Mouse (Mus musculus): ENCODE measurements around the gene Spns2. TPM values are rescaled to one million over a fixed set of nuclear protein-coding genes. Genes with fewer than 3 reads are reported as not detected.

Gene Spns2
- polyA plus RNA-seq, 1 experiment from 2014 or later: 19.8 TPM

- peak; percentile 13; the same call in 1 of the 2 replicates for ATAC-seq
- WGBS: under 1% methylated on average over 38 of the region's 38 CpGs
- no peak overlapping the region; the same call in 1 of the 2 replicates for H3K27ac ChIP-seq (ENCODE audit: low read depth, low read length)
These were observed 892 bp downstream of the Spns2 start for GRCm38 (mm10) chr11:72488753-72489271.

GRCm38 (mm10) chr11:72487739-72488138, 2.0 kb downstream of the Spns2 start:
- 79% methylated on average over 2 of the region's 2 CpGs for WGBS
- Histone ChIP-seq H3K9me3 (ENCODE audit: control insufficient read depth) (no peaks in the 10 kb centered on the region), H3K36me3 (ENCODE audit: control insufficient read depth, insufficient read depth) (no peaks in the 10 kb centered on the region), H3K4me3 (ENCODE audit: low read depth, low read length) (peak overlapping the region; percentile 70; the same call in 1 of the 2 replicates), H3K4me1 (replicated peaks; ENCODE audit: control insufficient read depth, insufficient read depth, low read length) (0 out of 2 replicates have a peak, but pooled peaks cover 6% of the 10 kb centered on the region), H3K27ac (ENCODE audit: low read depth, low read length) (no peak overlapping the region), H3K27me3 (replicated peaks; ENCODE audit: control insufficient read depth, insufficient read depth, low read length) (0 out of 2 replicates have a peak, but pooled peaks cover 5% of the 10 kb centered on the region), H3K9ac (ENCODE audit: low read depth, low read length) (no peak overlapping the region), H3K4me2 (replicated peaks; ENCODE audit: low read depth) (peak overlapping the region; percentile 98)
- ATAC-seq: no peak
- no peak for TF ChIP-seq CTCF (IDR thresholded peaks at IDR 0.05; ENCODE audit: low read depth)

More at GRCm38 (mm10) chr11:72488753-72489271, 892 bp downstream of the Spns2 start:
- Histone ChIP-seq H3K4me2 (replicated peaks; ENCODE audit: low read depth) (peak overlapping the region; percentile 98), H3K36me3 (ENCODE audit: control insufficient read depth, insufficient read depth) (no peaks in the 10 kb centered on the region), H3K9ac (ENCODE audit: low read depth, low read length) (peak overlapping the region; percentile 65), H3K27me3 (replicated peaks; ENCODE audit: control insufficient read depth, insufficient read depth, low read length) (0 out of 2 replicates have a peak, but pooled peaks cover 5% of the 10 kb centered on the region), H3K4me3 (ENCODE audit: low read depth, low read length) (peak overlapping the region; percentile 70), H3K4me1 (replicated peaks; ENCODE audit: control insufficient read depth, insufficient read depth, low read length) (0 out of 2 replicates have a peak, but pooled peaks cover 6% of the 10 kb centered on the region), H3K9me3 (ENCODE audit: control insufficient read depth) (no peaks in the 10 kb centered on the region)
- peak; percentile 17; the same call in 1 of the 2 replicates for TF ChIP-seq CTCF (IDR thresholded peaks at IDR 0.05; ENCODE audit: low read depth)

DNA sequence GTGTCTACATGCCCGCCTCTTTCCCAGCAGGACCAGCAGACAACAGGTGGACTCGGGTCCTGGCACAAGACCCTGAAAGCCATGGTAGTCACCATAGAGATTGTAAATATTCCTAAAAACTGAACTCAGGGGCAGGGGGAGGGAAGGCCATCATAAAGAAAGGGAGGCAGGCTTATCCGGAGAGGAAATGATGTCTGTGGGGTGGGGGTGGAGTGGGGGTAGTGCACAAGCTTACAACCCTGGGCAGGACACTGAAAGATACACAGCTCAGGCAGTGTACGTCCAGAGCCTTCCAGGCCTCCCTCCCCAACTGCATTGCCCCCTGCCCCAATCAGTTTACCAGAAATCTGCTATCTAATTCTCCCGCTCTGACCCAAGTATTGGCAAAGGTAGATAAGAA, 2.5 kb downstream of the Spns2 start:
- Histone ChIP-seq H3K4me3 (ENCODE audit: low read depth, low read length) (no peak overlapping the region), H3K9me3 (ENCODE audit: control insufficient read depth) (no peaks in the 10 kb centered on the region), H3K4me1 (replicated peaks; ENCODE audit: control insufficient read depth, insufficient read depth, low read length) (0 out of 2 replicates have a peak, but pooled peaks cover 6% of the 10 kb centered on the region), H3K27ac (ENCODE audit: low read depth, low read length) (no peak overlapping the region), H3K4me2 (replicated peaks; ENCODE audit: low read depth) (peak overlapping the region; percentile 98), H3K9ac (ENCODE audit: low read depth, low read length) (no peak overlapping the region), H3K36me3 (ENCODE audit: control insufficient read depth, insufficient read depth) (no peaks in the 10 kb centered on the region), H3K27me3 (replicated peaks; ENCODE audit: control insufficient read depth, insufficient read depth, low read length) (0 out of 2 replicates have a peak, but pooled peaks cover 5% of the 10 kb centered on the region)
- TF ChIP-seq CTCF (IDR thresholded peaks at IDR 0.05; ENCODE audit: low read depth): no peak
- no peak for ATAC-seq
- 67% methylated on average over 5 of the region's 5 CpGs for WGBS

DNA sequence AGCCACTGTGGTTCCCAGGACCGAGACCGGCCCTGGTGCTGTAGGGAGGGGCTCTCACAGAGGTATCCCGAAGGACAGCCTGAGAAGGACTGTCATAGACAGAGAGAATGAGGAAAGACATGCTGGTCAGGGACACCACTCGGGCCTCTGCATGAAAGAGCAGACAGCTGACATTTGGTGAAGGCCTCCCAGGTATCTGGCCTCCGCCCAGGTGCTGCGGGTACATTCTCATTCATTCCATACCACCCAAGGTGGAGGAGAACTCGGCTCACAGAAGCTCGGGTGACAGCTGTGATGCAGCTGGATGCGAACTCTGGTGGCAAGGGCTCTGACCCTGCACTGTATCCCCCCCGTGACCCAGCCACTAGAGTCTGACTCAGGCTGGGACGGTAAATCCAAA, 3.7 kb downstream of the Spns2 start:
- Histone ChIP-seq H3K36me3 (ENCODE audit: control insufficient read depth, insufficient read depth) (no peaks in the 10 kb centered on the region), H3K27ac (ENCODE audit: low read depth, low read length) (no peak overlapping the region), H3K4me3 (ENCODE audit: low read depth, low read length) (no peak overlapping the region), H3K9me3 (ENCODE audit: control insufficient read depth) (no peaks in the 10 kb centered on the region), H3K27me3 (replicated peaks; ENCODE audit: control insufficient read depth, insufficient read depth, low read length) (0 out of 2 replicates have a peak, but pooled peaks cover 5% of the 10 kb centered on the region), H3K4me1 (replicated peaks; ENCODE audit: control insufficient read depth, insufficient read depth, low read length) (peaks cover 6% of the 10 kb centered on the region; the same call in 1 of the 2 replicates), H3K9ac (ENCODE audit: low read depth, low read length) (no peak overlapping the region), H3K4me2 (replicated peaks; ENCODE audit: low read depth) (no peak overlapping the region; the same call in 1 of the 2 replicates)
- 74% methylated on average over 11 of the region's 11 CpGs for WGBS
- no peak for TF ChIP-seq CTCF (IDR thresholded peaks at IDR 0.05; ENCODE audit: low read depth)
- no peak for ATAC-seq

GRCm38 (mm10) chr11:72485157-72485556, 4.5 kb downstream of the Spns2 start:
- 69% methylated on average over 5 of the region's 5 CpGs for WGBS
- Histone ChIP-seq H3K27me3 (replicated peaks; ENCODE audit: control insufficient read depth, insufficient read depth, low read length) (0 out of 2 replicates have a peak, but pooled peaks cover 5% of the 10 kb centered on the region), H3K9me3 (ENCODE audit: control insufficient read depth) (no peaks in the 10 kb centered on the region), H3K36me3 (ENCODE audit: control insufficient read depth, insufficient read depth) (no peaks in the 10 kb centered on the region), H3K9ac (ENCODE audit: low read depth, low read length) (no peak overlapping the region), H3K4me2 (replicated peaks; ENCODE audit: low read depth) (no peak overlapping the region), H3K27ac (ENCODE audit: low read depth, low read length) (no peak overlapping the region), H3K4me1 (replicated peaks; ENCODE audit: control insufficient read depth, insufficient read depth, low read length) (peaks cover 6% of the 10 kb centered on the region; the same call in 1 of the 2 replicates), H3K4me3 (ENCODE audit: low read depth, low read length) (no peak overlapping the region)
- no peak for TF ChIP-seq CTCF (IDR thresholded peaks at IDR 0.05; ENCODE audit: low read depth)
- no peak for ATAC-seq

DNA sequence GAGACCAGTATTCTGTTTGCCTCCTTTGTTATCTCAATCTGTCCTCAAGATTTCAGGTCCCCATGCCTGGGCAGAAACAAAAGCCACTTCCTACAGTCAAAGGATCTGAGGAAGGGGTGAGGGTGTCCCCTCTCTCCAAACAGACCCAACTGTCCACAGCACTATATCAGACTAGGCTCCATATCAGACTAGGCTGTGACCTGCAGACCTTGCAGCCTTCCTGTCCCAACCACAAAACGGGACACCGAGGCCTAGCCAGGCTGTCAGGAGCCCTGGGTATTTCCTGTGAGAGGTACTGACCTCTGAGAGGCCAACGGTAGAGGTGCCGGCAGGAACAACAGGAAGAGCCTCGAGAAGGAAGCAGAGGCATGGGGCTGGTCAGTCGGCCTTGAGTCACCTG, 5.2 kb downstream of the Spns2 start:
- no peak for TF ChIP-seq CTCF (IDR thresholded peaks at IDR 0.05; ENCODE audit: low read depth)
- peaks cover 6% of the 10 kb centered on the region; the same call in 1 of the 2 replicates for H3K4me1 ChIP-seq (replicated peaks; ENCODE audit: control insufficient read depth, insufficient read depth, low read length)
- no peak overlapping the region for H3K4me3 ChIP-seq (ENCODE audit: low read depth, low read length)
- no peak overlapping the region for H3K9ac ChIP-seq (ENCODE audit: low read depth, low read length)
- H3K27me3 ChIP-seq (replicated peaks; ENCODE audit: control insufficient read depth, insufficient read depth, low read length): 0 out of 2 replicates have a peak, but pooled peaks cover 5% of the 10 kb centered on the region
- H3K9me3 ChIP-seq (ENCODE audit: control insufficient read depth): no peaks in the 10 kb centered on the region
- H3K4me2 ChIP-seq (replicated peaks; ENCODE audit: low read depth): no peak overlapping the region
- no peak overlapping the region for H3K27ac ChIP-seq (ENCODE audit: low read depth, low read length)
- no peaks in the 10 kb centered on the region for H3K36me3 ChIP-seq (ENCODE audit: control insufficient read depth, insufficient read depth)
- WGBS: 42% methylated on average over 6 of the region's 6 CpGs
- ATAC-seq: no peak; the same call in 1 of the 2 replicates

Measured in intestine, postnatal 0 days (tissue).